Mouse (Mus musculus) ES-E14 (cell line): Measurements from ENCODE around the gene Rab11a.

Experiments
- CHD2 ChIP-seq: IDR thresholded peaks from 2 replicates; pipeline ENCODE4 v1.6.1; 2014; ENCODE audit warnings: mild to moderate bottlenecking, low read depth, low read length, inconsistent platforms
- HCFC1 ChIP-seq: IDR thresholded peaks from 2 replicates; pipeline ENCODE4 v1.6.1; 2012; ENCODE audit warnings: low read length, inconsistent platforms, borderline replicate concordance; ENCODE audit not compliant: insufficient read depth
- MAFK ChIP-seq: IDR thresholded peaks from 2 replicates; pipeline ENCODE4 v1.6.1; 2014; ENCODE audit warnings: mild to moderate bottlenecking, low read depth, low read length, inconsistent platforms; ENCODE audit not compliant: insufficient read depth
- ZC3H11A ChIP-seq: IDR thresholded peaks from 2 replicates; pipeline ENCODE4 v1.6.1; 2012; ENCODE audit warnings: low read depth, mild to moderate bottlenecking, inconsistent platforms, low read length, borderline replicate concordance

DNA sequence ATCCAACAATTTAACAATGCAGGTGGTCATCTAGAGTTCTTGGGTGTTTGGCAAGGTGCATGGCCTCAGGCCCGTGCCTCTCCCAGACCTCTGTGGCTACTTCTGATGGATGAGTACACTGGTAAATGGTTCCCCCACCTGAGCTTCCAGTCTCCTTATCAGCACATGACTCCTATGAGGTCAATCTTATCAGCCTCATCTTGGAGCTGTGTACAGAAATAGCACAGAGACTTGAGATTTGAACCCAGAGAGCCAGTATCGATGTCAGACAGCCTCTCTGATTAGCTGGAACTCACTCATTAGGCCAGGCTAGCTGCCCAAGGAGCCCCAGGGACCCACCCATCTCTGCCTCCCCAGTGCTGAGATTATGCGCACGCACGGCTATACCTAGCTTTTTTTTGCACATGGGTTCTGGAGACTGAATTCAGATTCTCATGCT, 32.9 kb upstream of the Rab11a start:
- TF ChIP-seq CHD2 (no peak), ZC3H11A (no peak), HCFC1 (no peak), MAFK (no peak)
